Mouse (Mus musculus): Measurements from ENCODE around the gene Clip4.

Gene Clip4

GRCm38 (mm10) chr17:71780490-71780889, 12.2 kb downstream of the Clip4 start:
- TF ChIP-seq GATA4 (IDR thresholded peaks at IDR 0.05; ENCODE audit: insufficient replicate concordance, low read length), result no peak

GRCm38 (mm10) chr17:71780945-71781344, 12.7 kb downstream of the Clip4 start:
- no peak for TF ChIP-seq GATA4 (IDR thresholded peaks at IDR 0.05; ENCODE audit: insufficient replicate concordance, low read length)

GRCm38 (mm10) chr17:71782242-71782698, 14.0 kb downstream of the Clip4 start:
- TF ChIP-seq GATA4 (IDR thresholded peaks at IDR 0.05; ENCODE audit: insufficient replicate concordance, low read length), result no peak

- TF ChIP-seq GATA4 (IDR thresholded peaks at IDR 0.05; ENCODE audit: insufficient replicate concordance, low read length), result no peak
Measured at GRCm38 (mm10) chr17:71782699-71783365, 14.6 kb downstream of the Clip4 start.

- TF ChIP-seq GATA4 (IDR thresholded peaks at IDR 0.05; ENCODE audit: insufficient replicate concordance, low read length), result no peak
Measured at GRCm38 (mm10) chr17:71783366-71783735, 15.1 kb downstream of the Clip4 start.

- no peak for TF ChIP-seq GATA4 (IDR thresholded peaks at IDR 0.05; ENCODE audit: insufficient replicate concordance, low read length)
Measured at GRCm38 (mm10) chr17:71786456-71786855, 18.2 kb downstream of the Clip4 start.

- no peak for TF ChIP-seq GATA4 (IDR thresholded peaks at IDR 0.05; ENCODE audit: insufficient replicate concordance, low read length)
Measured at GRCm38 (mm10) chr17:71791109-71791508, 22.8 kb downstream of the Clip4 start.

- TF ChIP-seq GATA4 (IDR thresholded peaks at IDR 0.05; ENCODE audit: insufficient replicate concordance, low read length), result no peak
Measured at GRCm38 (mm10) chr17:71791622-71792021, 23.3 kb downstream of the Clip4 start.

GRCm38 (mm10) chr17:71795521-71796205, 27.4 kb downstream of the Clip4 start:
- no peak for TF ChIP-seq GATA4 (IDR thresholded peaks at IDR 0.05; ENCODE audit: insufficient replicate concordance, low read length)

GRCm38 (mm10) chr17:71803456-71803855, 35.2 kb downstream of the Clip4 start:
- no peak for TF ChIP-seq GATA4 (IDR thresholded peaks at IDR 0.05; ENCODE audit: insufficient replicate concordance, low read length)

GRCm38 (mm10) chr17:71803876-71804275, 35.6 kb downstream of the Clip4 start:
- TF ChIP-seq GATA4 (IDR thresholded peaks at IDR 0.05; ENCODE audit: insufficient replicate concordance, low read length), result no peak

GRCm38 (mm10) chr17:71811070-71811469, 42.8 kb downstream of the Clip4 start:
- no peak for TF ChIP-seq GATA4 (IDR thresholded peaks at IDR 0.05; ENCODE audit: insufficient replicate concordance, low read length)

GRCm38 (mm10) chr17:71816136-71816864, 48.0 kb downstream of the Clip4 start:
- TF ChIP-seq GATA4 (IDR thresholded peaks at IDR 0.05; ENCODE audit: insufficient replicate concordance, low read length), result no peak

- no peak for TF ChIP-seq GATA4 (IDR thresholded peaks at IDR 0.05; ENCODE audit: insufficient replicate concordance, low read length)
Measured at GRCm38 (mm10) chr17:71823622-71824306, 55.5 kb downstream of the Clip4 start.

- TF ChIP-seq GATA4 (IDR thresholded peaks at IDR 0.05; ENCODE audit: insufficient replicate concordance, low read length), result no peak
Measured at GRCm38 (mm10) chr17:71826603-71827002, 58.3 kb downstream of the Clip4 start.
